Mouse (Mus musculus) megakaryocyte, adult 5-6 weeks (primary cell): Measurements from ENCODE around the gene Eif4g3. TPM values are rescaled to one million over a fixed set of nuclear protein-coding genes. Genes with fewer than 3 reads are reported as not detected.
"Not testable (repeated sequence)": the region's sequence is repeated elsewhere in the genome, so short reads cannot be mapped to it uniquely, and the experiment has no call there.

ENCODE experiments used
- ATAC-seq: 2 replicates; pipeline ENCODE4 v1.8.0; 2016; ENCODE audit warnings: mild to moderate bottlenecking, inconsistent platforms; ENCODE audit not compliant: poor library complexity, severe bottlenecking
- total RNA-seq, 2 experiments: library from RNA; stranded (forward) in 1 of 2; stranded (reverse) in 1 of 2; fragments of 153-499, 151-499 nt in 1 of 2; fragments of 221-1000, 200-1000 nt in 1 of 2; gene quantifications; 2 replicates each; pipeline versions ENCODE4 v1.2.3 to v1.2.4; 2015 to 2017

Gene Eif4g3
- total RNA-seq, 2 experiments from 2014 or later = 47.6 to 65.6 TPM

- no peak for ATAC-seq
These were observed 63.8 kb downstream of the Eif4g3 start for GRCm38 (mm10) chr4:138056658-138057057.

DNA sequence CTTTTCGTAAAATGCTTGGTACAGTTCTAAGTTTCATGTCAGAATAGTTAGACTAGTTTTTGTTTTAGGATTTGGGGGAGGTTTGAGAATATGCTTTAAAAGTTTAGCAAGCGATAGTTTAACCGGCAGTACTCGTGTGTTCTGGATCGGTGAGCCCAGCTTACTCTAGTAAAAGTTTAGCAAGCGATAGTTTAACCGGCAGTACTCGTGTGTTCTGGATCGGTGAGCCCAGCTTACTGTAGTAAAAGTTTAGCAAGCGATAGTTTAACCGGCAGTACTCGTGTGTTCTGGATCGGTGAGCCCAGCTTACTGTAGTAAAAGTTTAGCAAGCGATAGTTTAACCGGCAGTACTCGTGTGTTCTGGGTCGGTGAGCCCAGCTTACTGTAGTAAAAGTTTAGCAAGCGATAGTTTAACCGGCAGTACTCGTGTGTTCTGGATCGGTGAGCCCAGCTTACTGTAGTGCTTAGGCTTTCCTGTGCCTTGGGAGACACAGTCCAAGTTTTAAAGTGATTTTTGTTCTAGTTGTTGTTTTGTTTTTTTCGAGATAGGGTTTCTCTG lies 64.5 kb downstream of the Eif4g3 start:
- not testable (repeated sequence) for ATAC-seq

- no peak for ATAC-seq
These were observed 68.3 kb downstream of the Eif4g3 start for GRCm38 (mm10) chr4:138061161-138061560.

DNA sequence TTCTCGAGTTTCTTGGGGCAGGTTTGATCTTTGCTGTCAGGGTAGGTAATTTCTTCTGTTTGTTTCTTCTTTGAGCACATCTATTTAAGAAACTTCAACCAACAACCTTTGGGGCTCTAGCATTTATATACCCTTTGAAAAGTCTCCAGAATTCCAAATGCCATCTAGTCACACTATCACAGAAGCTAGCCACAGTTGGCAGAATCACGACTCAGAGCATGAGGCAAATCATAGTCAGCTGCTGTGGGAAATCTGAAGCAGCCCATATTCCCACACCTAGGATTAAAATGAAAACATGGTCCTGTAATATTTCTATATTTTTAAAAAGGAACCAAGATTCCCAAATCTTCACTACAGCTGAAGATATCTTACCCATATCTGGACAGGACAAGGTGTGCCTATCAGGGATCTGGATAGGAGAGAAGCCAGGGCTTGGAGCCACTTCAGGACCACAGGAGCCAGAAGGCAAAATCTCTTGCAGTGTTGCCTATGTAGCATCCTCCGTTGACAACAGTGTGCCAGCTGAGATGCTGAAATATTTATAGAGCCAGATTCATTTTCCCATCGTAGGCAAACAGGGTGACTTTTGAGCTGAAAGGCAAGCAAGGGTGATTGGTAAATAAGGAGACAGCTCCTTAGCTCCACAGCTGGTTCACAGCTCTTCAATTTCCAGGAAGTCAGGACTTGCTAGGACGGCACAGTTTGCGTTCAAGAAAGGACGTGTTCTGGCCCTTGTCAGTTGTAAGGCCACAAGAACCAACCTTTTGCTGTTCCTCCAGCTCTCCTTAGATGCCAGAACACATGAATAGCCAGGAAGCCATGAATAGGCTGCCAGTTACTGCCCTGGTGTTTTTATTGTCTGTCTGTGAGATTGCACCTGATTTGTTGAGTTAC lies 70.8 kb downstream of the Eif4g3 start:
- no peak for ATAC-seq

DNA sequence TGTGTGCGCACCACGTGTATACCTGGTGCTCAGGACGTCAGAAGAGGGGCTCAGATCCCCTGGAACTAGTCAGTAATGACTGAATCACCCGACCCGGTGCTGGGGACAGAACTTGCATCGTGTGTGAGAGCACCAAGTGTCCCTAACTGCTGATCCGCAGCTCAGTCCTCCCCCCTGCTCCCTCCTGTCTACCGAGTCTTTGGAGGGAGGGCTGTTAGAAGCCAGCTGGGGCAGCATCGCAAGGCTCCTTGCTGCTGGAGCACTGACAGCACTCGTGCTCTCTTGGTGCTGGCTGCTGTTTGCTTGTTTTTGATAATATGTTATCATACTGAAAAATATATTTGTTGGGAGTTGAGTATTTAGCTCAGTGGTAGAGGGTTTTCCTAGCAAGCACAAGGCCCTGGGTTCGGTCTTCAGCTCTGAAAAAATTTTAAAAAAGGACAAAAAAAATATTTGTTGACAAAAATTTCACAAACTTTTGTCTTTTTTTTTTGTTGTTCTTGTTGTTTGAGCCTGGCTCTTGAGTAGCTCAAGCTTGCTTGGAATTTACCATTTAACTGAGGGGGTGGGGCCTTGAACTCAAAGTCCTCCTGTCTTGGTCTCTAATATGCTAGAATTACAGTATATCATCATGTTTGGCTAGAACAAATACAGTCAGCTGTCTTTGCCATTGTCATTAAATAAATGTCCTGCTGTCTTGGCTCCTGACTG lies 72.2 kb downstream of the Eif4g3 start:
- no peak for ATAC-seq

DNA sequence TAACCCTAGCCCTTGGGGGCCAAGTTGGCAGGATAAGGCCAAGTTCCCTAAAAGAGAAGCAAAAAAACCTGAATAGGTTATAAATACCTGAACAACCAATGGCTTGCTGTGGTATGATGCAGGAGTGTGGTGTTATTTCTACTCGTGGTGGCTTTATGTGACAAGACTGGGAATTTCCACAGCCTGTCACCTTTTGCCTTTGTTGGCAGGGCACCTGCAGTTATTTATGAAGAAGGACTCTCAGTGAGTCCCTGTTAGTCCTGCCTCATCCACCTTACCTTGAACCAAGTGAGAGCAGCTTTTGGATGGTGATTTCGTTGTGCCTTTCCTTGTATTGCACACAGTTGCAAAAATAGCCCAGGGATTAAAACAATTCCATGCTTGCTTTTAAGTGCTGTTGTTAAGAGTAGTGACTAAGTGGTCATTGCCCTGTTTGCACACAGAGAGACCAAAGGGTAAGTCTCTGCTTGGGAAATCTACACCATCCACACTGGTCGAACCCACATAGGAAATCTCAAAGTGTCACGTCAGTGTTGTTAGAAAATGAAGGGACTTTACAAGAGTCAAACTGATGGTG lies 72.9 kb downstream of the Eif4g3 start:
- ATAC-seq = no peak

GRCm38 (mm10) chr4:138066421-138066820 lies 73.6 kb downstream of the Eif4g3 start:
- ATAC-seq = no peak

DNA sequence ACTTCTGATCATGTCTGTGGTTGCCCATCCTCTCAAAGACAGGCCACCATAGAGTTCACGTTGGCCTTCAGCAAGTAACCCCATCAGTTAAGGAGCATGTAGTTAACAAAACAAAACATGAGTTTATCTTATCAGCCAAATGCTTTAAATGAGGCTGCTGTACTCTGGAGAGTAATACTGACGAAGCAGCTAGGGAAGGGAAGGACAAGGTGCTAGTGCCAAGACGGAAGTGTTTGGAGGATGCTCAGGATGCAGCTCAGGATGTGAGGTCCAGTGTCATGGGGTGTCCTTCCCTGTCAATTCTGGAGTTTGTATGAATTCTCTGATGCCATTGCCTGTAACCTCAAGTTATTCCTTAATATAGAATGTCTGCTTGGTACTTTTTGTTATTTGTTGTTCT lies 75.0 kb downstream of the Eif4g3 start:
- ATAC-seq = no peak

DNA sequence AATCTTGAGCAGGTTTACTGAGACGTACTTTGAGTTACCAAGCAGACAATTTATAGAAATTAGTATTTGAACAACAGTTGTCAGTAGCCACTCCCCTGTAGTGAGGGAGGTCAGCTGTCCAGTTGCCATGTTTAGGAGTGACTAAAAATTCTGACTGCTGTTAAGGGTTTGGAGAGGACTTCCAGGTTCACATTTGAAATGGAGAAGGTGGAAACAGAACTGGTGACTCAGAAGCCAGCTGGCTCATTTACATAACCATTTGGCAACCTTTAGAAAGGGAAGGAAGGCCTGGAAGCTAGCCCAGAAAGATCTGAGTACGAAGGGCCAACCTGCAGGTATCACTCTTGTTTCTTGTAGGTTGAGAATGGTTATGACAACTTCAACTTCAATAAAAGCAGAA lies 75.8 kb downstream of the Eif4g3 start:
- ATAC-seq = peak; percentile 87

DNA sequence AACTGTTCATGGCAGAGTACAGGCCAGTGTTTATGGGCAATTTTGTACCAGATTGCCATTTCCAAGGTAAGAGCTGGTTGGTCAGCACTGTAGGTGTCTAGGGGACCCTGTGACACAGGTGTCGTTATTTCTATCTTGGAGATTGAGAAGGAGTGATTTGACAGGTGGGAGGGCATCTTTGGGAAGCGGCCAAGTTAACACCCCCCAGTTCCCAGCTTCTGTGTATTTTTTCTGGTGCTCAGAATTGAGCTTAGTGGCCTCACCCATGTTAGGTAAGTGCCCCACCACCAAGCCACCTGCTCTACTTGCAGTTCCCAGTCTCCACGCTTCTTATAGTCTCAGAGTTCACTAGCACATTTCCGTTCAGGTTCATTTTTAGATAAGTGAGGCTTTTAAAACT lies 76.5 kb downstream of the Eif4g3 start:
- ATAC-seq = no peak

DNA sequence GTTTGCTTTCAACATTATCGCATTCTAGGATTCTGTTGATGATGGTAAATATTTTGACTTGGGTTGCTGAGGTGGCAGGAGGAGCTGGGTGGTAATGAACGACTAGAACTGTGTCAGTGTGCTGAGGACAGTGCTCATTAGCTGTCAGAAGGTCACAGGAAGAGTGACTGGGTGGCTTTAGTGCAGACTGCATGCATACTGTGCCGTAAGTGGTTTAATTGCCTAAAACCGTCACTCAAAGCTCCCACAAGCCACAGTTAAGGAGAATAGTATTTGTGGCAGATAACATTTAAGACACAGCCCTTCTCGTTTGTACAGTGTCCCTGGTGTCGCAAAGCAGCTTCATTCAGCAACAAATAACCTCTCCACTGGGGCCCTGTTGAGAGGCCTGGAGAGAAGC lies 78.7 kb downstream of the Eif4g3 start:
- ATAC-seq = no peak

DNA sequence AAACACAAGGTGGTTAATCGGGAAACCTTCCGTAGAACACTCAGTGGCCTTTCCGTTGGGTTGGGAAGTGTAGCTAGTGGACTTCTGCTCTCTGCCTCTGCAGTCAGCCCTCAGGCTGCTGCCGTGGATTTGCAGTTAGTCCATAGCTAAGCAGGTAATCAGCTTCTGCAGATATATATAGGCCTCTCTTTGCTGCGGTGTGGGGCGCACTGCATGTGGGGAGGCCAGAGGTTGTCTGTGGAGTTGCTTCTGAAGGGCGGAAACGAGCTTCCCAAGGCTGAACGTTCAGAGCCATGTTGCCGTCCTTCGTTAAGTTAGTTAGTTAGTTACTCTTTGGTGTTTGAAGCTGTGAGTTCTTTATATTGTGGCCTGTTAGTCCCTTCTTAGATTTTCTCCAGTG lies 80.3 kb downstream of the Eif4g3 start:
- no peak for ATAC-seq

DNA sequence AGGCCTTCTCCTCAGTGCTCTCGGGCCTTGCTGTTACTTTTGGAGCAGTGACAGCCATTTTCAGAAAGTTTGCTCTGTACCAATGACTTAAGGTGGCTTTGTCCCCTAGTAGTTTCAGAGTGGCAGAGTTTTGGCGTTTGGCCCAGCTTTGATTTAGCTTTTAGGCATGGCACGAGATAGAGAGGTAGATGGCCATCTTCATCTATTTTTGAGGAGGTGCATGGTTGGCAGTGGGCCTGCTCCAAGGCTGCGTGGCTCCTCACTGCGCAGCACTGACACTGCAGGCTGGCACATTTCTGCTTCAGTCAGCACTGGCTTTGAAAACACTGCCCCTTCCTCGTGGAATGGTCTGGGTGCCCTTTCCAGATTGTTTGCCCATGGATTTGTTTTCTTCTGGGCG lies 80.7 kb downstream of the Eif4g3 start:
- no peak for ATAC-seq

GRCm38 (mm10) chr4:138074896-138075584 lies 82.2 kb downstream of the Eif4g3 start:
- ATAC-seq = no peak

DNA sequence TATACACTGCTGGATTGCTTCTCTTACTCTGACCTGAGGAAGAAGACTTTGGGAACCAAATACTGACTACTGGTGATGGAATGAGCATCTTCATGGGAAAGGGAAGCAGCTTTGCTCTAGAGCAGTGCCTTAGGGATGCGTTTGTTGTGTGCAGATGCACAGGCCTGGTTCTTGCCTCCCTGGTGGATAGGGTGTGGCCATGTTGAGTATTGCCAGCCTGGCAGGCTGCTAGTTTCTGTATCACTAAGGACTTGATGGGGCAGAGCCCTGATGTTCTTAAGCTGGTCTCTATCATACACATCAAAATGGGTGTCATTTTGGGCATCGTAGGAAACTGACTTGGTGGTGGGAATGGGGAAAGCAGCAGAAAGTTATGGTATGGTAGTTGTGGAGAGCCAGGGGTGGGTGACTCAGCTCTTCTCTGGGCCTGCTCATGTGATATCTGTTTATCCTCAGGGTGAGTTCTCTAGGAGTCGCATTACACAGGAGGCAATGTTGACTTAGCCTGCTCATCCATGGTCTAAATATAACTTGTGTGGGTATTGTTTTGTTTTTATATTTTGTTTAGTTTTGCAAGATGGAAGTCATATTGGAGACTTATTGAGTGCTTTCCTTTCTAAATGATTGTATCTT lies 85.0 kb downstream of the Eif4g3 start:
- no peak for ATAC-seq

DNA sequence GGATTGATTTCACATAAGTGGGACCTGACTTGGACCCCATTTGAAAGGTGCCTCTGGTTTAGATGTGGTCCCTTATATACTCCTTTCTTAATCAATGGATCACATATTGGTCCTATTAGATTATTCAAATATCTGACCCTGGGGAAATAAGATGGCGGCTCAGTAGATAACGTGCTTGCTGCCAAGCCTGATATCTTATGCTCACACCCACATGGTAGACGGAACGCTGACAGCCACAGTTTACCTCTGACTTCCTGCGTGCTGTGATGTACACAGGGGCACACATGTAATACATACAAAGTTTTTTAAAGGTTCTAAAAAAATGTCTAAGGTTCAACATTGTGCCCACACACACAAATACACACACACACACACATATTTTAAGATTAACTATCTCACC lies 86.4 kb downstream of the Eif4g3 start:
- ATAC-seq = no peak

GRCm38 (mm10) chr4:138082466-138082865 lies 89.6 kb downstream of the Eif4g3 start:
- peak; percentile 76 for ATAC-seq

GRCm38 (mm10) chr4:138084103-138084502 lies 91.3 kb downstream of the Eif4g3 start:
- ATAC-seq = no peak

- ATAC-seq = no peak
These were observed 92.2 kb downstream of the Eif4g3 start for GRCm38 (mm10) chr4:138084851-138085573.

DNA sequence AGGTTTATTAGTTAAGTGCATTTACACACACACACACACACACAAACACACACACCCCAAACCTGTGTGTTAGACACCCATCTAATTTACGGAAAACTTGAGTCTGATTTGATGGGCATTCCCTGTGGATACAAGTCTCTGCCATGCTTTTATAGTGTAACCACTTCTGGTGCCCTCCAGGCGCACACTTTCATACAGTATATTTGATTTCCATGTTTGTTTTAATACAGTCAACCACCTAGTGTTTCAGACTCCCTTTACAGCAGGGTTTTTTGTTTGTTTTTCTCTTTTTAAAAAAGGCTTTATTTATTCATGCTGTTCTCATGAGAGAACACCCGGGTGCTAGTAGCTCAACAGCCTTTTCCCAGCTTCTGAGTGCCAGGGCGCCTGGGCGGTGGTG lies 94.1 kb downstream of the Eif4g3 start:
- no peak for ATAC-seq
